Mouse (Mus musculus): ENCODE measurements around the gene Ica1. TPM values are rescaled to one million over a fixed set of nuclear protein-coding genes. Genes with fewer than 3 reads are reported as not detected.

Ica1 gene
- polyA plus RNA-seq, 1 experiment = 20.0 TPM

GRCm38 (mm10) chr6:8717967-8718366, 60.3 kb downstream of the Ica1 start:
- no peak for TF ChIP-seq CTCF (IDR thresholded peaks at IDR 0.05; ENCODE audit: borderline replicate concordance, extremely low read depth, insufficient read depth, insufficient read length)
- TF ChIP-seq POLR2A (IDR thresholded peaks at IDR 0.05; ENCODE audit: borderline replicate concordance, extremely low read depth, insufficient read depth, insufficient read length, poor library complexity, severe bottlenecking) = no peak

GRCm38 (mm10) chr6:8716539-8716938, 61.7 kb downstream of the Ica1 start:
- TF ChIP-seq CTCF (IDR thresholded peaks at IDR 0.05; ENCODE audit: borderline replicate concordance, extremely low read depth, insufficient read depth, insufficient read length) (no peak), POLR2A (IDR thresholded peaks at IDR 0.05; ENCODE audit: borderline replicate concordance, extremely low read depth, insufficient read depth, insufficient read length, poor library complexity, severe bottlenecking) (no peak)
- DNase-seq (ENCODE audit: low read depth) = no peak

More at GRCm38 (mm10) chr6:8717967-8718366, 60.3 kb downstream of the Ica1 start:
- no peak for DNase-seq (ENCODE audit: low read depth)

GRCm38 (mm10) chr6:8711246-8711645, 67.0 kb downstream of the Ica1 start:
- no peak for TF ChIP-seq CTCF (IDR thresholded peaks at IDR 0.05; ENCODE audit: borderline replicate concordance, extremely low read depth, insufficient read depth, insufficient read length)
- TF ChIP-seq POLR2A (IDR thresholded peaks at IDR 0.05; ENCODE audit: borderline replicate concordance, extremely low read depth, insufficient read depth, insufficient read length, poor library complexity, severe bottlenecking) = no peak
- DNase-seq (ENCODE audit: low read depth) = no peak

GRCm38 (mm10) chr6:8694636-8695514, 83.4 kb downstream of the Ica1 start:
- TF ChIP-seq CTCF (IDR thresholded peaks at IDR 0.05; ENCODE audit: borderline replicate concordance, extremely low read depth, insufficient read depth, insufficient read length) (no peak), POLR2A (IDR thresholded peaks at IDR 0.05; ENCODE audit: borderline replicate concordance, extremely low read depth, insufficient read depth, insufficient read length, poor library complexity, severe bottlenecking) (no peak)
- DNase-seq (ENCODE audit: low read depth) = peak; percentile 70

GRCm38 (mm10) chr6:8693926-8694635, 84.2 kb downstream of the Ica1 start:
- TF ChIP-seq CTCF (IDR thresholded peaks at IDR 0.05; ENCODE audit: borderline replicate concordance, extremely low read depth, insufficient read depth, insufficient read length) = no peak
- no peak for TF ChIP-seq POLR2A (IDR thresholded peaks at IDR 0.05; ENCODE audit: borderline replicate concordance, extremely low read depth, insufficient read depth, insufficient read length, poor library complexity, severe bottlenecking)
- peak; percentile 89 for DNase-seq (ENCODE audit: low read depth)

- TF ChIP-seq POLR2A (IDR thresholded peaks at IDR 0.05; ENCODE audit: borderline replicate concordance, extremely low read depth, insufficient read depth, insufficient read length, poor library complexity, severe bottlenecking) (no peak), CTCF (IDR thresholded peaks at IDR 0.05; ENCODE audit: borderline replicate concordance, extremely low read depth, insufficient read depth, insufficient read length) (no peak)
- peak; percentile 59 for DNase-seq (ENCODE audit: low read depth)
These were observed 85.0 kb downstream of the Ica1 start for GRCm38 (mm10) chr6:8693141-8693881.

GRCm38 (mm10) chr6:8691199-8691975, 86.9 kb downstream of the Ica1 start:
- no peak for TF ChIP-seq POLR2A (IDR thresholded peaks at IDR 0.05; ENCODE audit: borderline replicate concordance, extremely low read depth, insufficient read depth, insufficient read length, poor library complexity, severe bottlenecking)
- no peak for DNase-seq (ENCODE audit: low read depth)

GRCm38 (mm10) chr6:8690441-8690840, 87.8 kb downstream of the Ica1 start:
- DNase-seq (ENCODE audit: low read depth) = no peak
- TF ChIP-seq POLR2A (IDR thresholded peaks at IDR 0.05; ENCODE audit: borderline replicate concordance, extremely low read depth, insufficient read depth, insufficient read length, poor library complexity, severe bottlenecking) (no peak), CTCF (IDR thresholded peaks at IDR 0.05; ENCODE audit: borderline replicate concordance, extremely low read depth, insufficient read depth, insufficient read length) (no peak)

- no peak for TF ChIP-seq CTCF (IDR thresholded peaks at IDR 0.05; ENCODE audit: borderline replicate concordance, extremely low read depth, insufficient read depth, insufficient read length)
- no peak for TF ChIP-seq POLR2A (IDR thresholded peaks at IDR 0.05; ENCODE audit: borderline replicate concordance, extremely low read depth, insufficient read depth, insufficient read length, poor library complexity, severe bottlenecking)
- DNase-seq (ENCODE audit: low read depth) = no peak
These were observed 91.4 kb downstream of the Ica1 start for GRCm38 (mm10) chr6:8686678-8687580.

- DNase-seq (ENCODE audit: low read depth) = no peak
- no peak for TF ChIP-seq POLR2A (IDR thresholded peaks at IDR 0.05; ENCODE audit: borderline replicate concordance, extremely low read depth, insufficient read depth, insufficient read length, poor library complexity, severe bottlenecking)
- no peak for TF ChIP-seq CTCF (IDR thresholded peaks at IDR 0.05; ENCODE audit: borderline replicate concordance, extremely low read depth, insufficient read depth, insufficient read length)
These were observed 94.9 kb downstream of the Ica1 start for GRCm38 (mm10) chr6:8683379-8683778.

All from brain, embryonic 14.5 days (tissue).